Mouse (Mus musculus) myocyte (in vitro differentiated cells): ENCODE data around the gene Pstk. TPM values are rescaled to one million over a fixed set of nuclear protein-coding genes. Genes with fewer than 3 reads are reported as not detected.

Source experiments
- H3K27me3 ChIP-seq: one replicate; pipeline ENCODE4 v1.6.1; 2011; ENCODE audit not compliant: control insufficient read depth, insufficient read depth, insufficient read length
- H3K36me3 ChIP-seq: one replicate; pipeline ENCODE4 v1.6.1; 2011; ENCODE audit not compliant: control insufficient read depth, insufficient read depth
- H3K4me2 ChIP-seq: one replicate; pipeline ENCODE4 v1.6.1; 2011; ENCODE audit warnings: low read depth, control low read depth
- H3K4me3 ChIP-seq: one replicate; pipeline ENCODE4 v1.5.1; 2011; ENCODE audit warnings: mild to moderate bottlenecking, control low read depth, moderate library complexity
- H3K79me2 ChIP-seq: one replicate; pipeline ENCODE4 v1.6.1; 2011; ENCODE audit not compliant: control insufficient read depth, insufficient read depth
- H3ac ChIP-seq: one replicate; pipeline ENCODE4 v1.6.1; 2011; ENCODE audit not compliant: control insufficient read depth, insufficient read length
- CEBPB ChIP-seq: IDR thresholded peaks from 2 replicates; pipeline ENCODE4 v1.6.1; 2011; ENCODE audit warnings: mild to moderate bottlenecking, moderate library complexity; ENCODE audit not compliant: poor library complexity, insufficient read depth, severe bottlenecking
- E2F4 ChIP-seq: IDR thresholded peaks from one replicate; pipeline ENCODE4 v1.6.1; 2011; ENCODE audit warnings: mild to moderate bottlenecking, control low read depth, moderate library complexity; ENCODE audit not compliant: insufficient read depth
- MAX ChIP-seq: IDR thresholded peaks from one replicate; pipeline ENCODE4 v1.6.1; 2011; ENCODE audit warnings: low read depth, mild to moderate bottlenecking, control low read depth
- MYOD1 ChIP-seq, 3 experiments: IDR thresholded peaks; one replicate each; pipeline ENCODE4 v1.6.1; 2011; ENCODE audit warnings: control low read depth in 2 of 3, low read depth in 2 of 3, mild to moderate bottlenecking in 2 of 3, moderate library complexity in 1 of 3; ENCODE audit not compliant: insufficient read length in 2 of 3, control insufficient read depth in 1 of 3
- MYOG ChIP-seq, 3 experiments: IDR thresholded peaks; one replicate each; pipeline ENCODE4 v1.6.1; 2011; ENCODE audit warnings: control low read depth in 2 of 3, low read depth in 2 of 3, mild to moderate bottlenecking in 2 of 3; ENCODE audit not compliant: insufficient read length in 2 of 3, control insufficient read depth in 1 of 3, insufficient read depth in 1 of 3
- POLR2A ChIP-seq: IDR thresholded peaks from one replicate; pipeline ENCODE4 v1.6.1; 2011; ENCODE audit warnings: low read depth, mild to moderate bottlenecking, control low read depth, moderate library complexity; ENCODE audit not compliant: insufficient read length
- POLR2AphosphoS2 ChIP-seq: IDR thresholded peaks from one replicate; pipeline ENCODE4 v1.6.1; 2011; ENCODE audit warnings: low read depth, control low read depth; ENCODE audit not compliant: insufficient read length
- REST ChIP-seq: IDR thresholded peaks from one replicate; pipeline ENCODE4 v1.6.1; 2011; ENCODE audit warnings: mild to moderate bottlenecking, control low read depth, moderate library complexity; ENCODE audit not compliant: insufficient read depth, insufficient read length
- SRF ChIP-seq: IDR thresholded peaks from one replicate; pipeline ENCODE4 v1.6.1; 2011; ENCODE audit warnings: low read depth; ENCODE audit not compliant: control insufficient read depth, insufficient read length
- TCF12 ChIP-seq: IDR thresholded peaks from one replicate; pipeline ENCODE4 v1.6.1; 2011; ENCODE audit warnings: mild to moderate bottlenecking, control low read depth; ENCODE audit not compliant: poor library complexity, insufficient read depth, severe bottlenecking
- TCF3 ChIP-seq: IDR thresholded peaks from one replicate; pipeline ENCODE4 v1.6.1; 2011; ENCODE audit warnings: low read depth, control low read depth; ENCODE audit not compliant: insufficient read length
- USF1 ChIP-seq: IDR thresholded peaks from one replicate; pipeline ENCODE4 v1.6.1; 2011; ENCODE audit warnings: low read depth, mild to moderate bottlenecking, control low read depth, moderate library complexity
- polyA plus RNA-seq: library from polyadenylated mRNA; unstranded; fragments of >200 nt; fragmentation: generic; extraction: Trizol; gene quantifications from one replicate; pipeline ENCODE4 v1.2.1, GENCODE M21; 2012; ENCODE audit warnings: missing spikeins

Gene Pstk
- polyA plus RNA-seq, 1 experiment: 19.6 TPM

GRCm38 (mm10) chr7:131362269-131362614 lies 8.7 kb upstream of the Pstk start:
- H3K4me2 ChIP-seq: peak overlapping the region; percentile 87
- peaks cover 5% of the 10 kb centered on the region for H3K36me3 ChIP-seq
- TF ChIP-seq CEBPB (no peak), MYOD1 (IDR thresholded peaks at IDR 0.05; ENCODE audit: control insufficient read depth in 1 of 3, insufficient read length in 2 of 3, low read depth in 2 of 3) (no peak), MAX (no peak), USF1 (no peak), REST (no peak), SRF (no peak), MYOG (IDR thresholded peaks at IDR 0.05; ENCODE audit: control insufficient read depth in 1 of 3, insufficient read depth in 1 of 3, insufficient read length in 2 of 3, low read depth in 2 of 3) (no peak), TCF3 (no peak), POLR2AphosphoS2 (no peak), TCF12 (no peak), POLR2A (no peak), E2F4 (no peak)
- no peaks in the 10 kb centered on the region for H3K27me3 ChIP-seq
- peak overlapping the region; percentile 57 for H3ac ChIP-seq
- H3K4me3 ChIP-seq: peak overlapping the region; percentile 70
- H3K79me2 ChIP-seq: peaks cover 16% of the 10 kb centered on the region

GRCm38 (mm10) chr7:131362615-131363300 lies 8.2 kb upstream of the Pstk start, which contains the start of gene 2310057M21Rik:
2310057M21Rik (minus strand) TSS chr7:131362759.
- peak within 1 kb of the TSS; percentile 70 for H3K4me3 ChIP-seq
- peaks cover 5% of the 10 kb centered on the region for H3K36me3 ChIP-seq
- H3K4me2 ChIP-seq: peak within 1 kb of the TSS; percentile 96
- TF ChIP-seq SRF: no peak
- no peak for TF ChIP-seq CEBPB
- TF ChIP-seq REST: no peak
- peak in 1 of 3 experiments; percentile 41 for TF ChIP-seq MYOD1 (IDR thresholded peaks at IDR 0.05; ENCODE audit: control insufficient read depth in 1 of 3, insufficient read length in 2 of 3, low read depth in 2 of 3)
- peak; percentile 67 for TF ChIP-seq E2F4
- peak in 2 of 3 experiments; percentile 29 to 45 for TF ChIP-seq MYOG (IDR thresholded peaks at IDR 0.05; ENCODE audit: control insufficient read depth in 1 of 3, insufficient read depth in 1 of 3, insufficient read length in 2 of 3, low read depth in 2 of 3)
- TF ChIP-seq TCF3: no peak
- TF ChIP-seq POLR2AphosphoS2: peak; percentile 73
- no peak for TF ChIP-seq USF1
- no peak for TF ChIP-seq TCF12
- no peak for TF ChIP-seq MAX
- TF ChIP-seq POLR2A: peak; percentile 72
- peak within 1 kb of the TSS; percentile 57 for H3ac ChIP-seq
- H3K79me2 ChIP-seq: peaks cover 16% of the 10 kb centered on the region
- H3K27me3 ChIP-seq: no peaks in the 10 kb centered on the region

- Histone ChIP-seq H3K4me2 (no peak overlapping the region), H3K27me3 (no peaks in the 10 kb centered on the region), H3ac (no peak overlapping the region), H3K79me2 (peaks cover 16% of the 10 kb centered on the region), H3K4me3 (no peak overlapping the region), H3K36me3 (peaks cover 5% of the 10 kb centered on the region)
- TF ChIP-seq POLR2A (no peak), E2F4 (no peak), POLR2AphosphoS2 (no peak), CEBPB (no peak), USF1 (no peak)
Observed at GRCm38 (mm10) chr7:131364131-131364530, 6.8 kb upstream of the Pstk start.

GRCm38 (mm10) chr7:131371470-131371860 lies 524 bp downstream of the Pstk start:
- H3K4me2 ChIP-seq: peak overlapping the region; percentile 89
- H3K27me3 ChIP-seq: no peaks in the 10 kb centered on the region
- no peaks in the 10 kb centered on the region for H3K36me3 ChIP-seq
- TF ChIP-seq CEBPB (no peak), E2F4 (no peak), SRF (no peak), MAX (no peak), MYOD1 (IDR thresholded peaks at IDR 0.05; ENCODE audit: control insufficient read depth in 1 of 3, insufficient read length in 2 of 3, low read depth in 2 of 3) (no peak), REST (no peak), MYOG (IDR thresholded peaks at IDR 0.05; ENCODE audit: control insufficient read depth in 1 of 3, insufficient read depth in 1 of 3, insufficient read length in 2 of 3, low read depth in 2 of 3) (no peak), TCF3 (no peak), USF1 (no peak), POLR2A (no peak), TCF12 (no peak), POLR2AphosphoS2 (no peak)
- H3K4me3 ChIP-seq: peak overlapping the region; percentile 37
- H3ac ChIP-seq: peak overlapping the region; percentile 85
- H3K79me2 ChIP-seq: peaks cover 6% of the 10 kb centered on the region
